Mouse (Mus musculus) cerebellum, postnatal 36 days (tissue): ENCODE measurements at regions not wholly inside any gene's neighbourhood (a gene's known extent, or its start where the extent isn't known, plus 50 kb on each side); places are given as distances from the start of the nearest gene placed in this dataset.

Source experiments
- DNase-seq, 2 experiments: peaks; one replicate each; pipeline ENCODE4 v3.0.0; 2021 to 2022; ENCODE audit warnings: mixed read lengths in 2 of 2

- no peak for DNase-seq
Measured at GRCm38 (mm10) chr5:47115882-47116281, 867.1 kb upstream of the Slit2 start.

GRCm38 (mm10) chr5:47095703-47096102 is 887.2 kb upstream of the Slit2 start:
- no peak for DNase-seq

GRCm38 (mm10) chr5:47052942-47053341 is 930.0 kb upstream of the Slit2 start:
- DNase-seq: no peak

GRCm38 (mm10) chr5:47036752-47037151 is 946.2 kb upstream of the Slit2 start:
- DNase-seq: no peak

- DNase-seq: no peak
Measured at GRCm38 (mm10) chr5:47034021-47034420, 948.9 kb upstream of the Slit2 start.

GRCm38 (mm10) chr5:47014351-47014750 is 968.6 kb upstream of the Slit2 start:
- peak; percentile 14 to 17 for DNase-seq

- DNase-seq: no peak
Measured at GRCm38 (mm10) chr5:46992557-46992956, 990.4 kb upstream of the Slit2 start.

- no peak for DNase-seq
Measured at GRCm38 (mm10) chr5:46986519-46986918, 996.4 kb upstream of the Slit2 start.

- DNase-seq: no peak
Measured at GRCm38 (mm10) chr5:46980326-46980725, 1002.6 kb upstream of the Slit2 start.

GRCm38 (mm10) chr5:46968870-46969436 is 1014.0 kb upstream of the Slit2 start:
- DNase-seq: no peak

GRCm38 (mm10) chr5:46960749-46961148 is 1022.2 kb upstream of the Slit2 start:
- no peak for DNase-seq

- DNase-seq: no peak
Measured at GRCm38 (mm10) chr5:46926324-46926723, 1056.6 kb upstream of the Slit2 start.

- no peak for DNase-seq
Measured at GRCm38 (mm10) chr5:46901909-46902308, 1044.5 kb upstream of the Lcorl start.

- DNase-seq: no peak
Measured at GRCm38 (mm10) chr5:46894037-46894436, 1036.6 kb upstream of the Lcorl start.

GRCm38 (mm10) chr5:46883956-46884355 is 1026.5 kb upstream of the Lcorl start:
- DNase-seq: no peak

GRCm38 (mm10) chr5:46856837-46857236 is 999.4 kb upstream of the Lcorl start:
- no peak for DNase-seq

GRCm38 (mm10) chr5:46845175-46845574 is 987.8 kb upstream of the Lcorl start:
- no peak for DNase-seq

- DNase-seq: no peak
Measured at GRCm38 (mm10) chr5:46836810-46837209, 979.4 kb upstream of the Lcorl start.

GRCm38 (mm10) chr5:46830797-46831618 is 973.6 kb upstream of the Lcorl start:
- DNase-seq: no peak

- no peak for DNase-seq
Measured at GRCm38 (mm10) chr5:46830114-46830513, 972.7 kb upstream of the Lcorl start.

GRCm38 (mm10) chr5:46826381-46826780 is 969.0 kb upstream of the Lcorl start:
- DNase-seq: no peak

GRCm38 (mm10) chr5:46824934-46825333 is 967.5 kb upstream of the Lcorl start:
- no peak for DNase-seq

- DNase-seq: no peak
Measured at GRCm38 (mm10) chr5:46795102-46795501, 937.7 kb upstream of the Lcorl start.

- no peak for DNase-seq
Measured at GRCm38 (mm10) chr5:46794028-46794705, 936.8 kb upstream of the Lcorl start.
